Mouse (Mus musculus) forebrain, embryonic 10.5 days (tissue): Measurements from ENCODE around the gene Olfr338. TPM values are rescaled to one million over a fixed set of nuclear protein-coding genes. Genes with fewer than 3 reads are reported as not detected.
"Not testable (repeated sequence)": the region's sequence is repeated elsewhere in the genome, so short reads cannot be mapped to it uniquely, and the experiment has no call there.

Source experiments
- DNase-seq: peaks from one replicate; pipeline ENCODE4 v3.0.0-alpha.2; 2017; ENCODE audit warnings: low spot score; ENCODE audit errors: extremely low spot score
- H3K27ac ChIP-seq: fragments of 300-500 bp; sonication (generic); 2 replicates; pipeline ENCODE4 v1.5.1; 2016; ENCODE audit warnings: mild to moderate bottlenecking
- H3K27me3 ChIP-seq: fragments of 300-500 bp; sonication (generic); 2 replicates; pipeline ENCODE4 v1.6.1; 2016; ENCODE audit warnings: mild to moderate bottlenecking; ENCODE audit not compliant: poor library complexity, severe bottlenecking
- H3K36me3 ChIP-seq: fragments of 300-500 bp; sonication (generic); replicated peaks from 2 replicates; pipeline ENCODE4 v1.6.1; 2016; ENCODE audit warnings: mild to moderate bottlenecking, moderate library complexity
- H3K4me1 ChIP-seq: fragments of 300-500 bp; sonication (generic); 2 replicates; pipeline ENCODE4 v1.6.1; 2016
- H3K4me3 ChIP-seq: fragments of 300-500 bp; sonication (generic); 2 replicates; pipeline ENCODE4 v1.5.1; 2016; ENCODE audit warnings: mild to moderate bottlenecking, moderate library complexity
- H3K9me3 ChIP-seq: fragments of 300-500 bp; sonication (generic); 2 replicates; pipeline ENCODE4 v1.6.1; 2016; ENCODE audit warnings: mild to moderate bottlenecking, moderate library complexity
- WGBS: fragments of 180-500 bp; shearing (Covaris S2); methylation state at CpG from one replicate; pipeline ENCODE4 v1.1.7; 2016; 5-methylcytosine and 5-hydroxymethylcytosine counted together
- polyA plus RNA-seq: library from polyadenylated mRNA; unstranded; fragments of >200 nt; fragmentation: Nextera tagmentation; extraction: Ambion mirVana; gene quantifications from 2 replicates; pipeline ENCODE4 v1.2.1, GENCODE M21; 2016

Gene Olfr338
- polyA plus RNA-seq, result not detected in 2 replicates

DNA sequence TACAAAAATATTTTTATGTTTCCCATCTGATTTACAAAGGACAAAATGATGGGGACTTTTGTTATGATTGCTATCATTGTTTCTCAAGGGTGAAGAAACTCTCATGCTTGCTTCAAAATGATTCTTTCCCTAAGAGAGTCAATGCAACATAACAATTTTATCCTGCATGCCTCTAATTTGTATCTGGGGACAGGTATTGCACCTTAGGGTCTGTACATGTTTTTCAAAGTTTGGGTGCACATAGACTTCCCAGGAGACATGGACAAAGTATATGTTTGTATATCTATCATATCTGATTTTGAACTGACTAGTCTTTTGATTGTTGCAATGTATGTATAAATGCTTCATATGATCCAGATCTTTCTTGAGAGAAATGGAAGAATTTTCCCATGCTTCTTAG lies at the start of gene Olfr338:
Gene Olfr338, plus strand, starts transcription at position 301 of the 400 bp plus-strand sequence.
- Histone ChIP-seq H3K36me3 (no peaks in the 10 kb centered on the region), H3K27ac (no peak within 1 kb of the TSS), H3K9me3 (peaks cover 38% of the 10 kb centered on the region), H3K4me1 (no peaks in the 10 kb centered on the region), H3K27me3 (no peaks in the 10 kb centered on the region), H3K4me3 (no peak within 1 kb of the TSS)
- no peak for DNase-seq

DNA sequence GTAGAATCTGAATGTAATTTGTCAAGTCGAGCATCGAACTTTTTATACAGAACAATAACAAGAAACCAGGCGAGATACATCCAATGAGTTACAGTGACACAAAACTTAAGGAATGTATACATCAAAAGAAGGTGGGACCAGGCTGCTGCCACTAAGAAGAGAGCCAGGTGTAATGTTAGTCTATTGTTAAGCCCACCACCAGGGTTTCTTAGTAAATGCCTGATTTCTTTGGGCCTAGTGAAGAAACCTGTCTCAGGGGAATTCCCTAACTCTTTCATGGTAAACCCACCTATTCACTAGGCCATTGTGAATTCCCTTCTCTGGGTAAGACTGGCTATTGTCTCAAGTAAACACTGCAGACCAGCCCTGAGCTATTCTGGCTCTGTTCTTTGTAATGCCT lies 41.9 kb downstream of the Olfr338 start:
- not testable (repeated sequence) for H3K27me3 ChIP-seq, H3K4me1 ChIP-seq, DNase-seq, H3K36me3 ChIP-seq, H3K4me3 ChIP-seq, H3K27ac ChIP-seq
- WGBS, result 88% methylated on average over 3 of the region's 3 CpGs
- peaks cover 28% of the 10 kb centered on the region for H3K9me3 ChIP-seq

DNA sequence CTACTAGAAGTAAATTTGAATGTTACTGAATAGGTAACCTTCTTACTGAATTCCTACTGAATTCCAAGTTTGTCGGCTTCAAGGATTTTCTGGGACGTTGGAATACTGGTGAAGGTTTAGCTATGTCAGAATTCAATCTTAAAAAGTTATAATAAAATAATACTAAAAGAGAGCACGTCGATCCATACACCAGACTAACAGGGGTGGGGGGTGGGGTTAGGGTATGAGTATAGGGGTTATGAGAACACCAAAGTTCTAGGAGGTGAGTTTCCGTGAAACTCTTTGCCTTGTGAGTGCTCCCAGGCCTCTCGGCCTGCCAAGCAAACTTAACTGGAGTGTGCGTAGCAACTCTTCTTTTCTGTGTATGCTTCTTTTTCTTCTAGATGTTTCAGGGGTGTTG lies 42.3 kb downstream of the Olfr338 start:
- DNase-seq, H3K4me1 ChIP-seq, H3K27me3 ChIP-seq, H3K27ac ChIP-seq, H3K36me3 ChIP-seq, H3K4me3 ChIP-seq: not testable (repeated sequence)
- peaks cover 28% of the 10 kb centered on the region for H3K9me3 ChIP-seq
- 88% methylated on average over 7 of the region's 7 CpGs for WGBS

DNA sequence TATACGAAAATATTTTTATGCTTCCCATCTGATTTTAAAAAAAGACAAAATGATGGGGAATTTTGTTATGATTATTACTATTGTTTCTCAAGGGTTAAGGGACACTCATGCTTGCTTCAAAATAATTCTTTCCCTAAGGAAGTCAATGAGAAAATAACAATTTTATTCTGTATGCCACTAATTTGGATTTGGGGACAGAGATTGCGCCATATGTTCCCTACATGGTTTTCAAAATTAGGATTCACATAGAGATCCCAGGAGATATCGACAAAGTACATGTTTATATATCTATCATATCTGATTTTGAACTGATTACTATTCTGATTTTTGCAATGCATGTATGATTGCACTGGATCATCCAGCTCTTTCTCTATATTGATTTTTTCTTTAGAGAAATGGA lies 45.3 kb downstream of the Olfr338 start, which contains the start of gene Olfr339:
Gene Olfr339, plus strand, starts transcription at position 301 of the 400 bp plus-strand sequence.
- 84% methylated on average over 3 of the region's 3 CpGs for WGBS
- Histone ChIP-seq H3K4me3 (no peak within 1 kb of the TSS), H3K9me3 (peaks cover 24% of the 10 kb centered on the region), H3K36me3 (no peaks in the 10 kb centered on the region), H3K27me3 (no peaks in the 10 kb centered on the region), H3K27ac (no peak within 1 kb of the TSS), H3K4me1 (no peaks in the 10 kb centered on the region)
- no peak for DNase-seq

Other genes starting within 250 kb of the Olfr338 start
- 24.2 and 28.7 TPM in 2 replicates for gene Mrrf, start 237.1 kb upstream of the Olfr338 start, polyA plus RNA-seq
- gene Rbm18, start 236.7 kb upstream of the Olfr338 start, polyA plus RNA-seq, result 71.8 and 72.1 TPM in 2 replicates
- 2.2 and 3.6 TPM in 2 replicates for gene Ptgs1, start 143.1 kb upstream of the Olfr338 start, polyA plus RNA-seq
- gene Olfr339, start 45.4 kb downstream of the Olfr338 start, polyA plus RNA-seq, result not detected in 2 replicates
- not detected in 2 replicates for gene Olfr340, start 79.1 kb downstream of the Olfr338 start, polyA plus RNA-seq
- gene Olfr341, start 108.9 kb downstream of the Olfr338 start, polyA plus RNA-seq, result not detected in 2 replicates
- not detected in 2 replicates for gene Olfr342, start 151.5 kb downstream of the Olfr338 start, polyA plus RNA-seq
- not detected in 2 replicates for gene Olfr344, start 193.1 kb downstream of the Olfr338 start, polyA plus RNA-seq